Mouse (Mus musculus): ENCODE measurements around the gene Fam110a.

GRCm38 (mm10) chr2:151939651-151940420, 40.2 kb downstream of the Fam110a start:
- TF ChIP-seq CTCF (IDR thresholded peaks at IDR 0.05) (no peak), EP300 (IDR thresholded peaks at IDR 0.05) (no peak)
